Mouse (Mus musculus): ENCODE results near the gene Echdc3. TPM values are rescaled to one million over a fixed set of nuclear protein-coding genes. Genes with fewer than 3 reads are reported as not detected.

Echdc3 gene
- polyA plus RNA-seq, 1 experiment from 2014 or later, result 2.9 TPM

DNA sequence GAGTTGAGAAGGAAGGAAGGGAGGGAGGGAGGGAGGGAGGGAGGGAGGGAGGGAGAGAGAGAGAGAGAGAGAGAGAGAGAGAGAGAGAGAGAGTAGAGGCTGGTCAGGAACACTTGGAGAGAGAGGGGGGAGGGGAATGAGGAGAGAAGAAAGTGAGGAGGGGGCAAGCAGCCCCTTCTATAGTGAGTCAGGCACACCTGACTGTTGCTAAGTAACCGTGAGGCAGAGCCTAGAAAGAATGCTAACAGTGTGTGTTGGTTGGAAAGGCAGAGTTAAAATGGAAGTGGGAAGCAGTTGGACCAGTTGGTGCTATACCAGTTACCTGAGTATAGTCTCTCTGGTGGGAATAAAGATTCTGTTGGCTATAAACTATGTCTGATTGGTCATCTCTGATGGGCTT lies 27.2 kb upstream of the Echdc3 start:
- H3K9ac ChIP-seq, result no peak overlapping the region
- no peaks in the 10 kb centered on the region for H3K36me3 ChIP-seq (replicated peaks)
- H3K4me1 ChIP-seq, result no peaks in the 10 kb centered on the region
- H3K27me3 ChIP-seq, result peaks cover 5% of the 10 kb centered on the region; the same call in 1 of the 2 replicates
- ATAC-seq (ENCODE audit: low FRiP score), result no peak
- no peak overlapping the region for H3K27ac ChIP-seq
- 52% methylated on average over 1 of the region's 1 CpGs for WGBS
- no peak overlapping the region for H3K4me3 ChIP-seq (replicated peaks)
- no peak overlapping the region for H3K4me2 ChIP-seq
- H3K9me3 ChIP-seq, result no peaks in the 10 kb centered on the region

DNA sequence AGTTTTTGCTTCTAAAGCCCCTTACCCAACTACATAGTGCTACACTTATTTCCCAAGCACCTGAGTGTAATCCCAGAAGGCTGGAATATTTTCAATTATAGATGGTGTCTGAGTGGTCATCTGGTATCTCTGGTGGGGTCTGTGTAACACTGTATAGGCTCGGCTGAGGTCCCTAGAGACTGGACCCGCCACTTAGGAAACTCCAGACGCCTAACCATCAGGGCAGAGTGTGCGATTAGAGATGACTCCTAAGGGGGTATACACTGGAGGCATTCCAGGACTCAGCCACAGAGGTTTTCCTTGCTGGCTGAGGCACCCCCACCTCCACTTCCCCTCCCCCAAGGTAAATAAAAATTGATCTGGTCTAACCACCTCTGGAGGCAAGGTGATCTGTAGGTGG lies 26.5 kb upstream of the Echdc3 start:
- H3K4me1 ChIP-seq, result no peaks in the 10 kb centered on the region
- ATAC-seq (ENCODE audit: low FRiP score), result no peak
- 83% methylated on average over 4 of the region's 4 CpGs for WGBS
- no peak overlapping the region for H3K9ac ChIP-seq
- H3K27ac ChIP-seq, result no peak overlapping the region
- H3K4me3 ChIP-seq (replicated peaks), result no peak overlapping the region
- no peaks in the 10 kb centered on the region for H3K36me3 ChIP-seq (replicated peaks)
- no peaks in the 10 kb centered on the region for H3K9me3 ChIP-seq
- peaks cover 5% of the 10 kb centered on the region; the same call in 1 of the 2 replicates for H3K27me3 ChIP-seq
- no peak overlapping the region for H3K4me2 ChIP-seq

DNA sequence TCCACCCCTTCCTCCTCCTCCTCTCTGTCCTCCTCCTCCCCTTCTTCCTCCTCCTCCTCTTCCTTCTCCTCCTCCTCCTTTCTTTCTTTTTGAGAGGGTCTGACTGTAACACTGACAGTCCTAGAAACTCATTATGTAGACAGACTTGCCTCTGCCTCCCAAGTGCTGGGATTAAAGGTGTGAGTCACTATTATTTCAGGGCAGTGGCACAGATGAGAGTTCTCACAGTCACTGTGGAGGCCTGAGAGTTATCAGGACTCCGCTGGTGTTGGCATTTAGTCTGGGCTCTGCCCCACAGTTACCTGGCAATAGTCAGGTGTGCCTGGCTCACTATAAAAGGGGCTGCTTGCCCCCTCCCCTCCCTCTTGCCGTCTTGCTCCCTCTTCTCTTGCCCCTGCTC lies 25.8 kb upstream of the Echdc3 start:
- H3K27me3 ChIP-seq, result peaks cover 5% of the 10 kb centered on the region; the same call in 1 of the 2 replicates
- no peak overlapping the region for H3K4me2 ChIP-seq
- H3K36me3 ChIP-seq (replicated peaks), result no peaks in the 10 kb centered on the region
- no peaks in the 10 kb centered on the region for H3K4me1 ChIP-seq
- H3K9ac ChIP-seq, result no peak overlapping the region
- WGBS, result 66% methylated on average over 2 of the region's 2 CpGs
- no peak for ATAC-seq (ENCODE audit: low FRiP score)
- no peak overlapping the region for H3K4me3 ChIP-seq (replicated peaks)
- H3K9me3 ChIP-seq, result no peaks in the 10 kb centered on the region
- no peak overlapping the region for H3K27ac ChIP-seq

DNA sequence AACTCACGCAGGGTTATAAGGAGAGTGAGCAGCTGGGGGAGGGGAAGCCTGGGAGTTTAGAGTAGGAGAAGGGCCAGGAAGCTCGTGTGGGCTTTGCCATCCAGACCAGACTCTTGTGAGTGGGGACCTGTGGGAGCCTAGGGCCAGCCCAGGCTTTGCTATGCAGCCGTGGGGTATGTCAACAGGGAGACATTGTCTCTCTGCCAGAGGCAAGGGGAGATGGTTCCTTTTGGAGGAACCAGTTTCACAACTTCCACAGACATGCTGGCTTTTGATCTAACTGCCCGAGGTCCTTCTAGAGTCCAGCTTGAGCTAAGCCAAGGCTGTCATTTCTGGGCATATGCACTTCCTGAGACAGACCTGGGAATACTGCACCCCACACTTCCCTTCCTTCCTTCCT lies 25.4 kb upstream of the Echdc3 start:
- Histone ChIP-seq H3K4me1 (no peaks in the 10 kb centered on the region), H3K9ac (no peak overlapping the region), H3K9me3 (no peaks in the 10 kb centered on the region), H3K36me3 (replicated peaks) (no peaks in the 10 kb centered on the region), H3K4me2 (no peak overlapping the region), H3K27me3 (peaks cover 5% of the 10 kb centered on the region; the same call in 1 of the 2 replicates), H3K27ac (no peak overlapping the region), H3K4me3 (replicated peaks) (no peak overlapping the region)
- 64% methylated on average over 4 of the region's 4 CpGs for WGBS
- ATAC-seq (ENCODE audit: low FRiP score), result no peak

DNA sequence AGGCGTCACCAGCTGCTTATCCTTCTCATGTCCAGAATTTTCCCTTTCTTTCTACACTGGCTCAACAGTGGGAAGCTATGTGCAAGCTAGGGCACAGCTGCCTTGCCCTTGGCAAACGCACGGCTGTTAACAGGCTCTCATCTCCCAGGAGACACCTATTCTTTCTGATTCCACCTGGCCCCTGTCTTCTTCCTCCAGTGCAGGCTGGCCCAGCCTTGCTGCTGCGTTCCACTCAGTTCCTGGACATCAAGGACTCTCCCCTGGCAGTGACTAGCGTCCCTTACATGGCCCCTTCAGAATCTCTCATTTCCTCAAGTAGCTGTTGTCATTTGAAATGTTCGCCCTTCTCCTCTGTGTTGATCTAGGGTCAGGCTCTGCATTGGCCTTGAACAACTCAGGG lies 20.5 kb upstream of the Echdc3 start:
- Histone ChIP-seq H3K4me1 (no peaks in the 10 kb centered on the region), H3K4me3 (replicated peaks) (no peak overlapping the region), H3K36me3 (replicated peaks) (no peaks in the 10 kb centered on the region), H3K9ac (no peak overlapping the region), H3K9me3 (no peaks in the 10 kb centered on the region), H3K4me2 (no peak overlapping the region), H3K27me3 (peaks cover 5% of the 10 kb centered on the region; the same call in 1 of the 2 replicates), H3K27ac (no peak overlapping the region)
- WGBS, result 82% methylated on average over 6 of the region's 6 CpGs
- no peak for ATAC-seq (ENCODE audit: low FRiP score)

DNA sequence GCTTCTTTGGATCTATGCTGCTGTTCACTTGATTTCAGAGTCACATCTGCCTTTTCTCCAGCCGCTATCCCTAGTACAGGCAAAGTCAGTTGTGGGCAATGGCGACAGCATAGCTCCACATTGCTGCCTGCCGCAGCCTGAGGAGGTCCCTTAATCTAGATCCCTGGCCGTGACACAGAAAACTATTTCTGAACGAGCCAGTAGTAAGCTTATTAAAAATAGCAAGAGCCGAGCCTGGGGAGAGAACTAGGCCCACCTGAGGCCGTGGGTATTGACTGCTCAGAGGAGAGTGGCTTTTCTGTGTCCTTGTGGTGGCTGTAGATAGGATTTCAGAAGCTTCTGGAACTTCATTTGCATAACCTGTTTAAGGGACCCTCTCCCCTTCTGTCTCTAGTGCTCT lies 19.9 kb upstream of the Echdc3 start:
- 81% methylated on average over 7 of the region's 7 CpGs for WGBS
- Histone ChIP-seq H3K9me3 (no peaks in the 10 kb centered on the region), H3K4me3 (replicated peaks) (no peak overlapping the region), H3K4me2 (no peak overlapping the region), H3K4me1 (no peaks in the 10 kb centered on the region), H3K9ac (no peak overlapping the region), H3K36me3 (replicated peaks) (no peaks in the 10 kb centered on the region), H3K27me3 (no peaks in the 10 kb centered on the region; the same call in 1 of the 2 replicates), H3K27ac (no peak overlapping the region)
- no peak for ATAC-seq (ENCODE audit: low FRiP score)

DNA sequence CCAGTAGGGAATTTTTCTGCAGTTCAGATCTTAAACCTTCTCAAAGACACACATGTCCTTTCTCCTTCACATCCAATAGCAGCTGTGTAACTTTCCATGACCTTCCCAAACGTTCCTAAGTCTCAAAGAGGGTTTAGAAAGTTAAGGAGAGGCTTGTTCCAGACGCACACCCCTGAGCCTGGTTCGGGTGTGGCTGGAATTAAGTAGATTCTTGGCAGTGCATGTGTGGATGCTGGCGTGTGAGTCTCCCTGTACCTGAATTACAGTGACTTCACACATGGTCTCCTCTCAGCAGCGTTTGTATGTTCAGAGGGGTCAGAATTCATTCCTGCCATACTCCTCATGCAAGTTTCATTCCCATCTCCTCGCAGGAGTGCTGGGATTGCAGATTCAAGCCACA lies 18.0 kb upstream of the Echdc3 start:
- no peaks in the 10 kb centered on the region for H3K36me3 ChIP-seq (replicated peaks)
- no peak overlapping the region for H3K4me3 ChIP-seq (replicated peaks)
- H3K4me2 ChIP-seq, result no peak overlapping the region
- H3K27ac ChIP-seq, result no peak overlapping the region
- WGBS, result 83% methylated on average over 6 of the region's 6 CpGs
- H3K4me1 ChIP-seq, result no peaks in the 10 kb centered on the region
- no peaks in the 10 kb centered on the region for H3K27me3 ChIP-seq
- no peaks in the 10 kb centered on the region for H3K9me3 ChIP-seq
- ATAC-seq (ENCODE audit: low FRiP score), result no peak
- H3K9ac ChIP-seq, result no peak overlapping the region

DNA sequence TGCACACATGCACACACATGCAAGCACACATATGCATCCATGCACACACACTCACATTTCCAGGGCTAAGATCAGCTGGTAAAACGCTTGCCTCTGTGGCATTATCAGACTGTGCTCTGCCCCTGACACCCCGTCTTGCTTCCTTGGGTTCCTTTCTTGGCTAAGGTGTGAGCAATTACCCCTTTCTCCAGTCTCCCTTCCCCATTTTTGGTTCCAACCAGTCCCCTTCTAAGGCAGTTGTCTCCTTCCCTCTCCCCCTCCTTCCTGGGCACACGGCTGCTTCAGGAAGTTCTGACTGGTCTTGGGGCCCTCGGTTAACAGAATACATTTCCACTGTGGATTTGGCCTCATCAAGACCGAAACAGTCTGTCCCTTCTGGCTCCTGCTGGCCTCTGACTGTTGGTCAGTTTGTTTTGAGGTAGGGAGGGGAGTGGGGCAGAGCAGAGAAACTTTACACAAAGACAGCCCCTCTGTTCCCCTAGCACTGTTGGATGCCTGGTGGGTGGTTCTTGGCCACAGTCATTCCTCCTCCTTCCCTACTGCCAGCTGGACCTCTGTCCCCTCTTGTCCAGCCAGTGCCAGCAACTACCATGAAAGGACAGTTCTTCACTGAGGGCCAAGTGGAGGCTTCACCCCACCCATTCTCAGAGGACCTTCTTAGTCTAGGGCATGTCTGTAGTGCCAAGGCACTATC lies 16.9 kb upstream of the Echdc3 start:
- no peak overlapping the region for H3K4me3 ChIP-seq (replicated peaks)
- WGBS, result 77% methylated on average over 5 of the region's 5 CpGs
- peaks cover 5% of the 10 kb centered on the region; the same call in 1 of the 2 replicates for H3K9me3 ChIP-seq
- H3K9ac ChIP-seq, result no peak overlapping the region
- H3K4me1 ChIP-seq, result no peaks in the 10 kb centered on the region
- no peak overlapping the region for H3K27ac ChIP-seq
- H3K27me3 ChIP-seq, result no peaks in the 10 kb centered on the region
- H3K4me2 ChIP-seq, result no peak overlapping the region
- no peaks in the 10 kb centered on the region for H3K36me3 ChIP-seq (replicated peaks)
- no peak for ATAC-seq (ENCODE audit: low FRiP score)

DNA sequence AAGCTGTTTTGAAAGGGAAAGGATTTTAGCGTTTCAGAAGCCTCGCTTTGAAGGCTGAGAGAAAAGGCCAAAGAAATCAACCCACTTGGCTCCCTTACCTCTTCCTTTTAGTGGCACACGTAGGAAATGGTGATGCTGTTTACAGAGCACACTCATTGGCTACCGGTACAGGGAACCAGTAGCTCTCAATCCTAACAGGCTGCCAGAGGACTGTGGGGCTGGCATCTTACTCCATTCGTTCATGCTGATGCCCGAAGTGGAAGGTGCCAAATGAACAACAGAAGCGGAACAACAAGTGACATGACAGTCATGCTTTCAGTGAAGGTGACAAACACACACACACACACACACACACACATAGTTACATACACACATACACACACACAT lies 14.2 kb upstream of the Echdc3 start:
- 87% methylated on average over 7 of the region's 7 CpGs for WGBS
- Histone ChIP-seq H3K4me3 (replicated peaks) (no peak overlapping the region), H3K4me2 (no peak overlapping the region), H3K9me3 (peaks cover 6% of the 10 kb centered on the region; the same call in 1 of the 2 replicates), H3K4me1 (no peaks in the 10 kb centered on the region), H3K36me3 (replicated peaks) (no peaks in the 10 kb centered on the region), H3K27ac (no peak overlapping the region), H3K27me3 (no peaks in the 10 kb centered on the region), H3K9ac (no peak overlapping the region)
- no peak for ATAC-seq (ENCODE audit: low FRiP score)

DNA sequence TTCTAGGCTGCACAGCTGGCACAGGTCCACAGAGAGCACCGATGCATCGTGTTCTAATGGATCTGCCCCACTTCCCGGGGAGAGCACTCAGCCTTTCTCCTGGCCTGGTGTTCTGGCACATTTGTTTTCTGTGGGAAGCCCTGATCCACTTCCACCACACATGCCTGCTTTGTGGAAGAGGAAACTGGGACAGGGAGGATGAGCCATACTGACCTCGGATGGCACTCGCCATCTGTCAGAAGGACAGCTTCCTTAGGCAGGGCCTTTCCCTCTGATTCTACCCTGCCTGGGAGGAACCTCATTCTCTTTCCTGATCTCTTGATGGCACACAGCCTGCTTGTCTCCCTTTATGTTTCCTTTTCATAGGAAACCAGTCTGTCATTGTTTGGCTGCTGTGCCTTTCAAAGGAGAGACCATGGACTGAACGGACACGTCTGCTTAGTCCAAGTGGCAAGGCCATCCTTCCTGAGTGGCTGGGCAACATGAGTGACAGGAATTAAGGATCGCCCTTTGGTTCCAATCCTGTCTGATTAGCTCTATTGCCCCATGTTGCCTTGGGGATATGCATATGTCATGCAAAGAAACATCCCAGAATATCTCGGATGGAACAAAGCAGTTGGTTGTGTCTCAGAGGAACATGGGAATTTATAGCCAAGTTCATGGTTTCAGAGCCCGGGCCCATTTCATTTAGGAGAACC lies 13.7 kb upstream of the Echdc3 start:
- Histone ChIP-seq H3K9ac (no peak overlapping the region), H3K27me3 (no peaks in the 10 kb centered on the region), H3K9me3 (peaks cover 6% of the 10 kb centered on the region; the same call in 1 of the 2 replicates), H3K4me3 (replicated peaks) (no peak overlapping the region), H3K4me1 (no peaks in the 10 kb centered on the region), H3K4me2 (no peak overlapping the region), H3K36me3 (replicated peaks) (no peaks in the 10 kb centered on the region), H3K27ac (no peak overlapping the region)
- ATAC-seq (ENCODE audit: low FRiP score), result no peak
- WGBS, result 81% methylated on average over 10 of the region's 10 CpGs

DNA sequence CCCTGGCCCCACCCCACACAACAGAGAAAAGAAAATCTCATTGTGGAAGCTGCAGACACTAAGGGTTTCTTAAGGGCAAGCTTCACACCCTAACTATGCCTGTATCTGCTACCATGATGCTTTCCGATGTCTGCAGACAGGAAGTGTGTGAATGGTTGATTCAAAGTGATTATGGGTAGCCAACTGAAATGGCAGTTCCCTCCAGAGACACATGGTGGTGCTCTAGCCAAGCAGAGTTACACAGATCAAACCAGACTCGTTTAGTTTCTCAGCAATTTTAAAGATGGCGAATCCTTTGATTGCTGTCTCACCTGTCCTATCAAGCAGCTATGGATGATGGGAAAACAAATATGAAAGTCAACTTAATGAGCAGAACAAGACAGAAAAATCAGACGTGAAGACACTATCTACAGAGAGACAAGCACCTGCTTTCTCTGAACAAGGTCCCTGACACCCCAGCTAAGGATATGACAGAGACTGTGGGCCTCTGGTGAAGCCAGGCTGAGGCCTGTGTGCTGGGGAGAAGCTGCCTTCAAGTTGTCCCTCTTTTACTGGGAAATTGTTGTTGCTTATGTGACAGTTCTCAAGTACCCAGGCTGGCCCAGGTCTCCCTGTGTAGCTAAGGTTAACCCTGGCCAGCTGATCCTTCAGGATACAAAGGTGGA lies 7.4 kb upstream of the Echdc3 start:
- no peak overlapping the region for H3K4me2 ChIP-seq
- 0 out of 2 replicates have a peak, but pooled peaks cover 4% of the 10 kb centered on the region for H3K27me3 ChIP-seq
- no peak overlapping the region for H3K4me3 ChIP-seq (replicated peaks)
- ATAC-seq (ENCODE audit: low FRiP score), result peak; percentile 84
- no peaks in the 10 kb centered on the region for H3K4me1 ChIP-seq
- H3K9ac ChIP-seq, result no peak overlapping the region
- H3K36me3 ChIP-seq (replicated peaks), result no peaks in the 10 kb centered on the region
- no peak overlapping the region for H3K27ac ChIP-seq
- H3K9me3 ChIP-seq, result peaks cover 6% of the 10 kb centered on the region; the same call in 1 of the 2 replicates
- WGBS, result 17% methylated on average over 4 of the region's 4 CpGs

DNA sequence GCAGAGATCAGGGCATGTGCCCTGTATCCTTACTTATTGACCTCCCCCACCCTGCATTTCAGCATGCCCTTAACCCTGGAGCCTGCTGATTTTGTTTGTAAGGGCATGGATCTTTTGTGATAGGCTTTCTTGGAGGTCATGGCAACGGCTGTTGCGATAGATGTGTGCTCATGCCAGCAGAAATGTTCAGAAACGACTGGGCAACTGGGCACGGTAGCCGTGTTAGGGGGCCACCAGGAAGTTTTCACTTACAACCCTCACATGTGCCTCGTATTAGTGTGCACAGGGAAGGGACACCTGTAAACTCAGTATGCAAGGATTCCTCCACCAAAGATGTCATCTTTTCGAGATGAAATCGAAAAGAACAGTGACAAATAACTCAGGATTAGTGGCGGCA lies 508 bp downstream of the Echdc3 start:
- H3K27ac ChIP-seq, result peak overlapping the region; percentile 43; the same call in 1 of the 2 replicates
- peak overlapping the region; percentile 38 for H3K4me3 ChIP-seq (replicated peaks)

More for the DNA sequence above, 508 bp downstream of the Echdc3 start:
- peaks cover 9% of the 10 kb centered on the region; the same call in 1 of the 2 replicates for H3K27me3 ChIP-seq
- WGBS, result 39% methylated on average over 9 of the region's 9 CpGs
- H3K9ac ChIP-seq, result peak overlapping the region; percentile 59
- no peaks in the 10 kb centered on the region for H3K36me3 ChIP-seq (replicated peaks)
- H3K4me1 ChIP-seq, result peaks cover 16% of the 10 kb centered on the region
- peak overlapping the region; percentile 62 for H3K4me2 ChIP-seq
- ATAC-seq (ENCODE audit: low FRiP score), result peak; percentile 28; the same call in 1 of the 2 replicates
- no peaks in the 10 kb centered on the region for H3K9me3 ChIP-seq
